Mouse (Mus musculus): ENCODE measurements around the gene Naglu. TPM values are rescaled to one million over a fixed set of nuclear protein-coding genes. Genes with fewer than 3 reads are reported as not detected.
A peak's percentile ranks its signal among the peaks of the same experiment; 100 is the strongest.

The Naglu gene
- total and polyA plus RNA-seq, 2 experiments, result 22.1 to 38.8 TPM

GRCm38 (mm10) chr11:101062971-101063675, 6.7 kb upstream of the Naglu start:
- peak; percentile 91 for DNase-seq (ENCODE audit: extremely low read depth, low read depth, low spot score)
- H3K79me2 ChIP-seq (ENCODE audit: control insufficient read depth, insufficient read depth, low read length), result no peaks in the 10 kb centered on the region
- H3K4me1 ChIP-seq (ENCODE audit: control insufficient read depth, insufficient read depth, low read length), result peaks cover 30% of the 10 kb centered on the region
- TF ChIP-seq POLR2A (IDR thresholded peaks at IDR 0.05; ENCODE audit: extremely low read depth, insufficient read depth, low read length), result no peak
- peak overlapping the region; percentile 84 for H3K27ac ChIP-seq (replicated peaks; ENCODE audit: insufficient read depth, low read depth, low read length)
- H3K9ac ChIP-seq (ENCODE audit: low read depth, low read length), result no peak overlapping the region
- no peak overlapping the region for H3K4me3 ChIP-seq (ENCODE audit: insufficient read depth, low read depth, low read length)
- no peaks in the 10 kb centered on the region for H3K36me3 ChIP-seq (ENCODE audit: control insufficient read depth, insufficient read depth, low read length)
- WGBS, result 29% methylated on average over 14 of the region's 14 CpGs
- H3K27me3 ChIP-seq (ENCODE audit: control insufficient read depth, insufficient read depth, low read length), result no peaks in the 10 kb centered on the region

GRCm38 (mm10) chr11:101063676-101064327, 6.0 kb upstream of the Naglu start:
- no peak for DNase-seq (ENCODE audit: extremely low read depth, low read depth, low spot score)
- no peak for TF ChIP-seq POLR2A (IDR thresholded peaks at IDR 0.05; ENCODE audit: extremely low read depth, insufficient read depth, low read length)
- no peaks in the 10 kb centered on the region for H3K79me2 ChIP-seq (ENCODE audit: control insufficient read depth, insufficient read depth, low read length)
- no peaks in the 10 kb centered on the region for H3K27me3 ChIP-seq (ENCODE audit: control insufficient read depth, insufficient read depth, low read length)
- H3K4me3 ChIP-seq (ENCODE audit: insufficient read depth, low read depth, low read length), result no peak overlapping the region
- peak overlapping the region; percentile 37 for H3K9ac ChIP-seq (ENCODE audit: low read depth, low read length)
- WGBS, result 4% methylated on average over 12 of the region's 12 CpGs
- no peaks in the 10 kb centered on the region for H3K36me3 ChIP-seq (ENCODE audit: control insufficient read depth, insufficient read depth, low read length)
- peak overlapping the region; percentile 84 for H3K27ac ChIP-seq (replicated peaks; ENCODE audit: insufficient read depth, low read depth, low read length)
- peaks cover 30% of the 10 kb centered on the region for H3K4me1 ChIP-seq (ENCODE audit: control insufficient read depth, insufficient read depth, low read length)

GRCm38 (mm10) chr11:101064462-101064861, 5.3 kb upstream of the Naglu start:
- H3K79me2 ChIP-seq (ENCODE audit: control insufficient read depth, insufficient read depth, low read length), result no peaks in the 10 kb centered on the region
- no peak for DNase-seq (ENCODE audit: extremely low read depth, low read depth, low spot score)
- H3K27me3 ChIP-seq (ENCODE audit: control insufficient read depth, insufficient read depth, low read length), result no peaks in the 10 kb centered on the region
- no peak for TF ChIP-seq POLR2A (IDR thresholded peaks at IDR 0.05; ENCODE audit: extremely low read depth, insufficient read depth, low read length)
- TF ChIP-seq CTCF (IDR thresholded peaks at IDR 0.05; ENCODE audit: low read depth, low read length), result no peak
- peak overlapping the region; percentile 84 for H3K27ac ChIP-seq (replicated peaks; ENCODE audit: insufficient read depth, low read depth, low read length)
- H3K4me1 ChIP-seq (ENCODE audit: control insufficient read depth, insufficient read depth, low read length), result peaks cover 31% of the 10 kb centered on the region
- no peaks in the 10 kb centered on the region for H3K36me3 ChIP-seq (ENCODE audit: control insufficient read depth, insufficient read depth, low read length)
- WGBS, result 66% methylated on average over 4 of the region's 4 CpGs
- H3K9ac ChIP-seq (ENCODE audit: low read depth, low read length), result no peak overlapping the region
- no peak overlapping the region for H3K4me3 ChIP-seq (ENCODE audit: insufficient read depth, low read depth, low read length)

- TF ChIP-seq CTCF (IDR thresholded peaks at IDR 0.05; ENCODE audit: low read depth, low read length) (no peak), POLR2A (IDR thresholded peaks at IDR 0.05; ENCODE audit: extremely low read depth, insufficient read depth, low read length) (no peak)
- Histone ChIP-seq H3K27ac (replicated peaks; ENCODE audit: insufficient read depth, low read depth, low read length) (peak overlapping the region; percentile 42), H3K79me2 (ENCODE audit: control insufficient read depth, insufficient read depth, low read length) (no peaks in the 10 kb centered on the region), H3K4me3 (ENCODE audit: insufficient read depth, low read depth, low read length) (no peak overlapping the region), H3K36me3 (ENCODE audit: control insufficient read depth, insufficient read depth, low read length) (no peaks in the 10 kb centered on the region), H3K9ac (ENCODE audit: low read depth, low read length) (no peak overlapping the region), H3K4me1 (ENCODE audit: control insufficient read depth, insufficient read depth, low read length) (peaks cover 31% of the 10 kb centered on the region), H3K27me3 (ENCODE audit: control insufficient read depth, insufficient read depth, low read length) (no peaks in the 10 kb centered on the region)
- WGBS, result 70% methylated on average over 9 of the region's 9 CpGs
- peak; percentile 34 for DNase-seq (ENCODE audit: extremely low read depth, low read depth, low spot score)
These were observed 4.8 kb upstream of the Naglu start for GRCm38 (mm10) chr11:101065002-101065401.

GRCm38 (mm10) chr11:101066549-101067412, 3.0 kb upstream of the Naglu start:
- peak; percentile 63 for DNase-seq (ENCODE audit: extremely low read depth, low read depth, low spot score)
- Histone ChIP-seq H3K4me1 (ENCODE audit: control insufficient read depth, insufficient read depth, low read length) (peaks cover 32% of the 10 kb centered on the region), H3K27ac (replicated peaks; ENCODE audit: insufficient read depth, low read depth, low read length) (peak overlapping the region; percentile 36), H3K36me3 (ENCODE audit: control insufficient read depth, insufficient read depth, low read length) (no peaks in the 10 kb centered on the region), H3K4me3 (ENCODE audit: insufficient read depth, low read depth, low read length) (peak overlapping the region; percentile 10; the same call in 1 of the 2 replicates), H3K9ac (ENCODE audit: low read depth, low read length) (peak overlapping the region; percentile 54; the same call in 1 of the 2 replicates), H3K27me3 (ENCODE audit: control insufficient read depth, insufficient read depth, low read length) (no peaks in the 10 kb centered on the region), H3K79me2 (ENCODE audit: control insufficient read depth, insufficient read depth, low read length) (no peaks in the 10 kb centered on the region)
- TF ChIP-seq POLR2A (IDR thresholded peaks at IDR 0.05; ENCODE audit: extremely low read depth, insufficient read depth, low read length), result no peak
- TF ChIP-seq CTCF (IDR thresholded peaks at IDR 0.05; ENCODE audit: low read depth, low read length), result peak; percentile 96
- 12% methylated on average over 18 of the region's 18 CpGs for WGBS

Measured in liver, adult 2 months (tissue).